Mouse (Mus musculus): ENCODE measurements at regions not wholly inside any gene's neighbourhood (a gene's known extent, or its start where the extent isn't known, plus 50 kb on each side); places are given as distances from the start of the nearest gene placed in this dataset.

DNA sequence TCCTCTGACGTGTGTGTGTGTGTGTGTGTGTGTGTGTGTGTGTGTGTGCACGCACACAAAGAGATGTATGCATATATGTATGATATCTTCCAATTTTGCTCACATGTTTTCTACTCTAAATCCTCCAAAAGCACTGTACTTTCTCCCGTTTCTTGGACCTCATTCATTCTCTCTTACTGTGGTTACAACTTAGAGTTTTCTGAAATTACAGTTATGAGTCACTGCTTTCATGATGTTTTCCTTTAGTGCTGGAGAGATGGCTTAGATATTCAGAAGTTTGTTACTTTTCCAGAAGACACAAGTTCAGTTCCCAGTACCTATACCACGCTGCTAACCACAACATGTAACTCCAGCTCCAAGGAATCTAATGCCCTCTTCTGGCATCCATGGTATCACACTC, 56.5 kb upstream of the Slc35f5 start:
- TF ChIP-seq EP300 (IDR thresholded peaks at IDR 0.05; ENCODE audit: low read depth), result no peak
- no peak for TF ChIP-seq CTCF (IDR thresholded peaks at IDR 0.05; ENCODE audit: low read depth)
- Histone ChIP-seq H3K36me3 (replicated peaks; ENCODE audit: insufficient read depth, low read length) (no peaks in the 10 kb centered on the region), H3K9me3 (ENCODE audit: low read length) (no peaks in the 10 kb centered on the region), H3K27me3 (ENCODE audit: insufficient read depth, low read length) (no peaks in the 10 kb centered on the region), H3K4me2 (ENCODE audit: low read depth, low read length) (no peak overlapping the region), H3K4me1 (ENCODE audit: insufficient read depth) (no peaks in the 10 kb centered on the region), H3K4me3 (ENCODE audit: low read depth, low read length) (no peak overlapping the region), H3K9ac (replicated peaks) (no peak overlapping the region), H3K27ac (ENCODE audit: low read depth) (no peak overlapping the region)
- ATAC-seq, result no peak
- DNase-seq, result no peak
- 72% methylated on average over 4 of the region's 4 CpGs for WGBS (ENCODE audit: insufficient replicate concordance)

DNA sequence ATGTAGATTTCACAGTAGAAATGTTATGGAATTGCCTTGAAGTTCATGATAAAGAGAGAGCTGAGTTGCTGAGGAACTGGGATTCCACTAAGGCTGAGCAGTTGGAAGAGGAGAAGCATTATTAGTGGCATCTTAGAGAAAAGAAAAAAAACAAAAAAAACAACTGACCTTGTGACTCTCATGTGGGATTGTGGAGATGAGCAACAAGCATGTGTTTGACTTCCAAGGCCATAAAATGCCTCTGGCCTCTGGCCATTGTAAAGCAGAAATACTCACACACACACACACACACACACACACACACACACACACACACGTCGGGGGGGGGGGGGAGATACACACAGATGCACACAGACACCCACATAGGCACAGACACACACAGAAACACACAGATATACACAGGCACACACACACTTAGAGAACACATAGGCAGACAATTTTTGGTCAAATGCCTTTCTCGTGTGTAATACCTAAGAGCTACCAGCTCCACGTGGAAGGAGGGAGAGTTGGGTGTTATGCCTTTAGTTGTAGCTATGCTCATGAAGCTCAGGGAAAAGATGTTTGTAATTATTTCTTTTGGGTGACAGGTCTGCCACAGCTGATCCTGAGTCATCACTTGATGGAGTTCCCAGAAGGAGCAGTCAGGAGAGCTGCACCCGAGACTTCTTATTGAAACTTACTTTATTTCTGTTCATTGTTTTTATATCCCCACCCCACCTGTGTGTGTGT, 52.4 kb upstream of the Slc35f5 start:
- H3K9ac ChIP-seq (replicated peaks), result no peak overlapping the region
- H3K36me3 ChIP-seq (replicated peaks; ENCODE audit: insufficient read depth, low read length), result no peaks in the 10 kb centered on the region
- WGBS (ENCODE audit: insufficient replicate concordance), result 83% methylated on average over 3 of the region's 5 CpGs
- no peak overlapping the region for H3K4me3 ChIP-seq (ENCODE audit: low read depth, low read length)
- ATAC-seq, result no peak
- H3K27me3 ChIP-seq (ENCODE audit: insufficient read depth, low read length), result no peaks in the 10 kb centered on the region
- DNase-seq, result no peak
- H3K9me3 ChIP-seq (ENCODE audit: low read length), result no peaks in the 10 kb centered on the region
- no peaks in the 10 kb centered on the region for H3K4me1 ChIP-seq (ENCODE audit: insufficient read depth)
- no peak overlapping the region for H3K4me2 ChIP-seq (ENCODE audit: low read depth, low read length)
- TF ChIP-seq CTCF (IDR thresholded peaks at IDR 0.05; ENCODE audit: low read depth) (no peak), EP300 (IDR thresholded peaks at IDR 0.05; ENCODE audit: low read depth) (no peak)
- no peak overlapping the region for H3K27ac ChIP-seq (ENCODE audit: low read depth)

DNA sequence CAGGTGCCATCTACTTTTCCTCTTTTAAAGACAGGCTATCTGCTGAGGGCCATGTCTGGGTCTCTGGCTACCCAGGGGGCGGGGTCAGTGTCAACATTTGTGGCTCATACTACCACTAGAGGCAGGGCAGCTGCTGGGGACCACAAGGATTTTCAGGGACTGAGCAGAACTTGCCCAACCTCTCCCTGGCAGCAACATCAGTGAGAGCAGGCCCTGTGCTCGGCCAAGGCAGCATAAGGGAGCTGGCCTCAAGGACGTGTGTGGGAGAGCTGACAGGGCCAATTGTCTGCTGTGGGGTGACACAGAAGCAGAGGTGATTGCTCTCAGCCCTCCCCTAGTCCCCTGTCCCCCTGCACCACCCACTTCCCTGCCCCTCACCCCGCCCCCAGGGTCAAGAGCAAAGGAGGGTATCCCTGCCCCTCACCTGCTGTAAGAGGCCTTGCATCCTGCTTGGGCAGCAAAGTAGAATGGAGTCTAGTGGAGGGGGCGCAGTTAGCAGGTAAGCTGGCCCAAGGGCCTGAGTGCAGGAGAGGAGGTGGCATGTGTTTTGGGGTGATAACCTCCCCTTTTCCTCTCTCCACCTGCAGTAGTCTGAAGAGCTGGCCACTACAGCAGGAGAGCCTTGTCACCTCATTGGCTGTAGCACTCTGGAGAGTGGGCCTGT, 51.7 kb upstream of the Slc35f5 start:
- Histone ChIP-seq H3K36me3 (replicated peaks; ENCODE audit: insufficient read depth, low read length) (no peaks in the 10 kb centered on the region), H3K9me3 (ENCODE audit: low read length) (no peaks in the 10 kb centered on the region), H3K4me1 (ENCODE audit: insufficient read depth) (no peaks in the 10 kb centered on the region), H3K27me3 (ENCODE audit: insufficient read depth, low read length) (no peaks in the 10 kb centered on the region), H3K4me3 (ENCODE audit: low read depth, low read length) (no peak overlapping the region), H3K27ac (ENCODE audit: low read depth) (no peak overlapping the region), H3K4me2 (ENCODE audit: low read depth, low read length) (no peak overlapping the region), H3K9ac (replicated peaks) (no peak overlapping the region)
- DNase-seq, result peak; percentile 26
- WGBS (ENCODE audit: insufficient replicate concordance), result 57% methylated on average over 5 of the region's 5 CpGs
- TF ChIP-seq CTCF (IDR thresholded peaks at IDR 0.05; ENCODE audit: low read depth), result peak; percentile 19; the same call in 1 of the 2 replicates
- TF ChIP-seq EP300 (IDR thresholded peaks at IDR 0.05; ENCODE audit: low read depth), result no peak
- ATAC-seq, result peak; percentile 35; the same call in 1 of the 2 replicates

All from liver, postnatal 0 days (tissue).